Mouse (Mus musculus) MEL (cell line): ENCODE data around the gene Dgkz.

Experiments used
- CTCF ChIP-seq, 3 experiments: IDR thresholded peaks in 2 of 3; conservative IDR thresholded peaks in 1 of 3; 2 replicates each; pipeline ENCODE4 v1.5.1; 2011 to 2012; ENCODE audit warnings: low read length in 3 of 3, low read depth in 2 of 3, mild to moderate bottlenecking in 2 of 3, improper control_type of control experiment in 1 of 3, inconsistent platforms in 1 of 3, mixed read lengths in 1 of 3, moderate library complexity in 1 of 3; ENCODE audit not compliant: control insufficient read depth in 1 of 3, insufficient read depth in 1 of 3, poor library complexity in 1 of 3, severe bottlenecking in 1 of 3
- GABPA ChIP-seq: IDR thresholded peaks from 2 replicates; pipeline ENCODE4 v1.6.1; 2012; ENCODE audit warnings: low read depth, mild to moderate bottlenecking, inconsistent platforms, low read length, improper control_type of control experiment, moderate library complexity
- MAX ChIP-seq: IDR thresholded peaks from 2 replicates; pipeline ENCODE4 v1.6.1; 2011; ENCODE audit warnings: low read length, improper control_type of control experiment
- MXI1 ChIP-seq: IDR thresholded peaks from 2 replicates; pipeline ENCODE4 v1.6.1; 2011; ENCODE audit warnings: mild to moderate bottlenecking, low read depth, low read length, improper control_type of control experiment
- POLR2A ChIP-seq, 2 experiments: IDR thresholded peaks; 2 replicates each; pipeline ENCODE4 v1.6.1; 2011 to 2012; ENCODE audit warnings: low read length in 2 of 2, mild to moderate bottlenecking in 2 of 2, control low read depth in 1 of 2, improper control_type of control experiment in 1 of 2, low read depth in 1 of 2, moderate library complexity in 1 of 2; ENCODE audit not compliant: control insufficient read depth in 1 of 2, insufficient read depth in 1 of 2, poor library complexity in 1 of 2

DNA sequence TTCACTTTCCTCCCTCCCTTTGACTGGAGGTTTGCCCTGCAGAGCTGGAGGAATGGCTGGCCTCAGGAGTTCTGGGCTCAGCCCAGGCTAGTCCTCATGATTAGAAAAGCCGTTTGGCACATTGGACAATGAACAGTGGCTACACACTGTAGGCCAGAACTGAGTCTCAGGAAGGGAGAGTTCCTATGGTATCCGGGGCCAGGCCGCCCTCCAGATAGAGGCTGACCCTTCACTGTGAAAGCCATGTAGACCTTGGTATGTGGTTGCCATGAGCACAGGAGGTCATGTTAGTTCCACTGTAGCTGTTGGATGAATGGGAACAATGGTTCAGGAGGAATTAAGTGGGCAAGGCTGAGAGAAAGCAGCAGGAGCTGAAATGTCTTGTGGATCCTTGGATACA lies 17.7 kb upstream of the Dgkz start:
- TF ChIP-seq POLR2A (IDR thresholded peaks at IDR 0.05; ENCODE audit: control insufficient read depth in 1 of 2, insufficient read depth in 1 of 2, low read depth in 1 of 2, low read length in 2 of 2, poor library complexity in 1 of 2) (no peak), MXI1 (no peak), MAX (no peak), GABPA (no peak), CTCF (IDR thresholded peaks at IDR 0.05 in 2 of 3, conservative IDR thresholded peaks at IDR 0.05 in 1 of 3; ENCODE audit: control insufficient read depth in 1 of 3, insufficient read depth in 1 of 3, low read depth in 2 of 3, low read length in 3 of 3, poor library complexity in 1 of 3, severe bottlenecking in 1 of 3) (no peak)
